Mouse (Mus musculus): ENCODE results near the gene Zhx3. TPM values are rescaled to one million over a fixed set of nuclear protein-coding genes. Genes with fewer than 3 reads are reported as not detected.

Zhx3 gene
- total RNA-seq, 2 experiments from 2014 or later = 99.5 to 101 TPM

GRCm38 (mm10) chr2:160806091-160806521 lies 66.7 kb downstream of the Zhx3 start:
- peak in 1 of 2 experiments; percentile 52 for DNase-seq (ENCODE audit: low spot score in 2 of 2)

GRCm38 (mm10) chr2:160804794-160805527 lies 67.8 kb downstream of the Zhx3 start:
- DNase-seq (ENCODE audit: low spot score in 2 of 2) = peak in 1 of 2 experiments; percentile 30

DNA sequence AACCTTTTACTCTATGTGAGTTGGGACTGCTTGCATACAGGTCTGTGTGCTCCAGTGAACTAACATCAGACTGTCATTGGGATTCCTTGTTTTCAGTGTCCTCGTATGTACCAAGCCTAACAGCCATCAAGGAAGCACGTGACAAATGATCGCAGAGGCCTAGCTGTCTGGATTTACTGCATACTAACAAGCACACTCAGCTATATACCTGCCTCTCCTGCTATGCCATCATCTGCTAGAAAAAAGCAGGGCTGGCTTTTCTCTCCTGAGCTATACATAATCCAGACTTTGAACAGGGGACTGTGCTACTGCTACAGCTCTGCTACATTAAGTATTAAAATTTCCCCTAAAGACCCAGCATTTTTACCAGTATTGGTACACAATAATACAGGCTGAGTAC lies 70.5 kb downstream of the Zhx3 start:
- no peak for DNase-seq (ENCODE audit: low spot score in 2 of 2)

DNA sequence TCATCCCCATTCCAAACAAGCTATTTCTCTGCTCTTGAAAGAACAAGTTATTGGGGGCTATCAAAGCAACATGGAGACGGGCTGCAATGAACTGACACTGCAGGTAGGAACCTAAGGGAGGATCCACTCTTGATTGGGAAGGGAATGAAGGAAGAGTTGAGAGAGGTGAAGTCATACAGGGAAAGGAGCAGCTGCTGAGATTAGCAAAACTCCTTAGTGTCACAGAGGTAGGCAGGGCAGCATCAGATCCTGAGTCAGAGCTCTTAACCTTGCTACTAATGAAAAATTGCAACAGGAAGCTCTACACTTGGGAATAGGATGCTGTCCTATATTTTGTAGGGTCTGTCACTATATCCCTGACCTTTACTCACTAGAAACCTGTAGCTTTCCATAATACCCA lies 71.8 kb downstream of the Zhx3 start:
- no peak for DNase-seq (ENCODE audit: low spot score in 2 of 2)

GRCm38 (mm10) chr2:160798206-160798605 lies 74.6 kb downstream of the Zhx3 start:
- DNase-seq (ENCODE audit: low spot score in 2 of 2) = no peak

- peak in 1 of 2 experiments; percentile 52 for DNase-seq (ENCODE audit: low spot score in 2 of 2)
Measured at GRCm38 (mm10) chr2:160796973-160797372, 75.8 kb downstream of the Zhx3 start.

GRCm38 (mm10) chr2:160793117-160793516 lies 79.7 kb downstream of the Zhx3 start:
- DNase-seq (ENCODE audit: low spot score in 2 of 2) = no peak

- DNase-seq (ENCODE audit: low spot score in 2 of 2) = no peak
Measured at GRCm38 (mm10) chr2:160789741-160790140, 83.1 kb downstream of the Zhx3 start.

- DNase-seq (ENCODE audit: low spot score in 2 of 2) = no peak
Measured at GRCm38 (mm10) chr2:160789046-160789445, 83.8 kb downstream of the Zhx3 start.

DNA sequence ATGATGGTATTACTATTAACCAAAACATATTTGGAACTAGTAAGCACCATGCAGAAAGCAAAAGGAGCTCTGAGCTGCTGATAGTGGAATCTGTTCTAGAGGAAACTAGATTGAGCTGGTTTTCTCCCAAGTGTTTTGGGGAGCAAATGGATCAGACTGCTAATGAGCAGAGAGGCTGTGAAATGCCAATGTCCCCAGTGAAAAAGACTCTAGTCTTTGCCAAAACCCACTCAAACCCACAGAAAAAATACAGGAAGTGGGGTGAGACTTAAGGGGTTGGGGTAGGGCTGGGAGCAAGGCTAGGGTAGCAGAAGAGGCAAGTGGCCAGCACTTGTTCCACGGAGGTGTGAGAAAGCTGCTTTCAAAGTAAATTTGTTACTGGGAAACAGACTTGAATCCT lies 86.5 kb downstream of the Zhx3 start:
- DNase-seq (ENCODE audit: low spot score in 2 of 2) = peak in 1 of 2 experiments; percentile 50

- no peak for DNase-seq (ENCODE audit: low spot score in 2 of 2)
Measured at GRCm38 (mm10) chr2:160780834-160781219, 92.0 kb downstream of the Zhx3 start.

GRCm38 (mm10) chr2:160780154-160780833 lies 92.5 kb downstream of the Zhx3 start:
- no peak for DNase-seq (ENCODE audit: low spot score in 2 of 2)

DNA sequence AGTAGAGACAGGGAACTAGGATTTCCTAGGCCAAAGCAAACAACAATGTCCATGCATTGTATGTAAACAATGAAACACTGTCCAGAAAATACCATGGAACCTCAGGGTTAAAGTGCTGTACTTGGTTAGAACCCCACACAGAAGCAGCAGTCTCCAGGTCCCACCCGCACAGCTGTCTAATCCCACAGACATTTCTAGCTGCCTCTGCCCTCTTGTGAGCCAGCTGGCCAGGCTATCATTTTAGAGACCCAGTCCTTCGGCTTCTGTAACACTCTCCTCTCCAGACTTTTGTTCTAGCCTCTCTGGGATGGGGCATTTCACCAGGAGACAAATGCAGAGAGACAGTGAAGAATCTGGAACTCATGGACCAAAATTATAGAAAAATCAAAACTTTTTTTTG lies 94.8 kb downstream of the Zhx3 start:
- no peak for DNase-seq (ENCODE audit: low spot score in 2 of 2)

DNA sequence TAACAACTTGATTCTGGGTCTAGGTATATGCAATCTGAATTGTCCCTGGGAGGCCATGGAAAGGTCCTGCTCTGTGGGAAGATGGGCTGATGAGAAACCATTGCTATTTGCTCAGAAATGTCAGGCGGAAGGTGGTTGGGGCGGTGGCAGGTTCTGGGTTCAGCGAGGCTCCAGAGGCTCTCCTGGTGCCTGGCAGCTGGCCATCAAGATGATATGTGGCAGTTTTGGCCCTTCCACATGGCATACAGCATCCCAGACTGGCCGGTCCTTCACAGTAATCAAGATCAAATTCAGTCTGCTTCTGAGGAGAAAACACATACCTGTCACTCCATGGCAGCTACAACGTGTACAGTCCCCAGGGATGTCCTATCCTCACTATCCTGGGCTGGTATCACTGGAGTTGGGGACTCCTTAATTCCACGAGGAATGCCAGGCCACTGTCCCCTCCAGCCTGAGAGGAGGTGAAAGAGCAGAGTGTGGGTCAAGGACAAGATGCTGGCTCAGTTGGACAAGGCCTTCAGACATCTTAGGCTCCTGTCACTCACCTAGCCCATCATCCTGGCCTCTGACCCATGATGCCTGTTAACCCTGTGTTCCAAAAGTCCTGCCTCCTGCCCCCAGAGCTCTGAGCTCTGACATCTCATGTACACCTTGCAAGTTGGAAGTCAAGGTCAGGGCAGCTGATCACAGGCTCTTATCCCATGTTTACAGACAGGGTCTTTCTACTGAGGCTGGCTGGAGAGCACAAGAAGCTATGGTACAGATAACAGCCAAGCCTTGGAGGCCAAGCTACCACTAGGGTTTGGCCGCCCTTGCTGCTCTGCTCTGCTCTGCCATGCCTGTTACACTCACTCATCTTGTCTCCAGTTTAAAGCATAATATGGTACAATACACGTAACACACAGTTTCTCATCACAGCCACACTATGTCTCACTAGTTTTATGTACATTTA lies 101.2 kb downstream of the Zhx3 start:
- no peak for DNase-seq (ENCODE audit: low spot score in 2 of 2)

- peak in 1 of 2 experiments; percentile 55 for DNase-seq (ENCODE audit: low spot score in 2 of 2)
Measured at GRCm38 (mm10) chr2:160770871-160771270, 101.9 kb downstream of the Zhx3 start.

DNA sequence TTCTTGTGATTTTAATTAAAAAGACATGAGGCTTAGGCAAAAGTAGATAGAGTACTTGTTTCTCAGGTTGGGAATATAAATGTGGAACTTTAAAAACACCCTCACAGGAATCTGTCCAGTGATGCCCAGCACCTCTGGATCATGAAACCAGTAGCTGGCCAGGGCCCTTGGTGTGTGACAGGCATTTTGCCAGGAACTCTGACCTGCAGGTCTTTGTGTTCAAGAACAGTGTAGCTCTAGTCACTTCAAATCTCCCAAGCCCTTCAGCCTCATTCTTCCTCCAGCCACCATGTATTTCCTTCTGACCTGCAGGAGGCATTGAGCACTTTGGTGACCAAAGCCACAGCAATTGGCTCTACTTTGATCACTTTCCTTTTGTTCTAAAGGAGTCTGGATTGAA lies 102.4 kb downstream of the Zhx3 start:
- no peak for DNase-seq (ENCODE audit: low spot score in 2 of 2)

- no peak for DNase-seq (ENCODE audit: low spot score in 2 of 2)
Measured at GRCm38 (mm10) chr2:160768997-160769396, 103.8 kb downstream of the Zhx3 start.

DNA sequence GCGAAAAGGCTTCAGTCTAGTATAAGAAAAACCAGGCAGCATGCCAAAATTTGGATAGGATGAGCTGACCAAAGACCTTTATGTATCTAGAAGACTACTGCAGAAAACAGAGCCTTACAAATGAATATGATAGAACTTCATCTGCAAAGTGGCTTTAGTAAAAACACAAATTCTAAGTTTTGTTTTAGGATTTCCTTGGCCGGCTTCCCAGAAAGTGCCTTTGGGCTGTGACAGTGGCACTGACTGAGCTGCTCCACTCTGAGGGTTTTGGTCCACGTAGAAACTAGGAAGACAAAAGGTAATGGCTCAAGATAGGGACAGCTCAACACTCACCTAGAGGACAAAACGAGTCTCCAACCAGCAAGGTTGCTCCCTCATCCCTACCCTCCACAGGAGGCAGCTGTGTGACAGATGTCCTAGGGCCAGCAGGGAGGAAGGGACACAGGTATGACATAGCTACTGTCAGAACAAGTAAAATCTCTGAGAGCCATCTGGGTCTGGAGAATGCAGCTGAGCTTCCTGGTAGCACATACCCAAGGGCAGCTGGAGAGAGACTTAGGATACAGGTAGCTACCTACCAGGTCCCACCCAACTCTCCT lies 104.6 kb downstream of the Zhx3 start:
- DNase-seq (ENCODE audit: low spot score in 2 of 2) = no peak

DNA sequence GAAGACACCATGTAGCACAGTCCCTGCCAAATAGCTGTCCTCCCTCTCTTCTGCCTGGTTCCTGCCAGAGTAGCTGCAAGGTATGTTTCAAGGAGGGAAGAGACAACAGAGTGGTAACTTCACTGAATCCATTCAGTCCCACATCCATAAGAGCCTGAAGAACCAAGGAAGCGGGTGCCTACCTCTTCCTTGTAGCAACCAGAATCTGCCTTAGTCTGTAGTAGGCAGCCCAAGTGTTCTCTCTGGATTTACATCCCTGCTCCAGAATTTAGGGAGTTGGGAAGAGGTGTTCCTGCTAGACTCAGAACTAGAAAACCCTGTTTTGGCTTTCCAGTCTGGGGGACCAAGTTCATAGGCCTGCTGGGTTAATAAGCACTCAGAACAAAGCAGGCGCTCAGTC lies 105.6 kb downstream of the Zhx3 start:
- no peak for DNase-seq (ENCODE audit: low spot score in 2 of 2)

DNA sequence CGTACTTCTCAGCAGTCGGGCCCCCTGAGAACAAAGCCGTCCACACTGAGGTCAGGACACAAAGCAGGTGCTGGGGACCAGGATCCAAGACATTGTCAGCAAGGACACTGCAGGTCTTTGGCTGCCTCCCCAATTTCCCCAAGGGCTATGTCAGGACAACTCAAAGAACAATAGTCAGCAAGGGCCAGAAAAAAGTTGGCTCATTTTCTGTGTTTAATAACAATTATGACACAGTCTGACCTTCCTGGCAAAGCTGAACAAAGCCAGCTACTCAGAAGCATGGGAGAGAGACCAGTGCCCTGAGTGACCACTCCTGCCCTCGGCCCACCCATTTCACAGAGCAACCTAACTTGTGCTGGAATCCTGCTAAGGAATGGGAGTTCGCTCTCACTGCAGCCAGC lies 106.4 kb downstream of the Zhx3 start:
- DNase-seq (ENCODE audit: low spot score in 2 of 2) = no peak

- no peak for DNase-seq (ENCODE audit: low spot score in 2 of 2)
Measured at GRCm38 (mm10) chr2:160765096-160765495, 107.7 kb downstream of the Zhx3 start.
